Mouse (Mus musculus) liver, postnatal 0 days (tissue): ENCODE results near the gene Slc45a1. TPM values are rescaled to one million over a fixed set of nuclear protein-coding genes. Genes with fewer than 3 reads are reported as not detected.

Experiments used
- ATAC-seq: fragments of 200-750 bp; cut with Nextera tagmentation; 2 replicates; pipeline ENCODE4 v1.8.0; 2017; ENCODE audit warnings: mild to moderate bottlenecking, moderate library complexity
- DNase-seq: peaks from one replicate; pipeline ENCODE4 v3.0.0-alpha.2; 2016
- H3K27ac ChIP-seq: fragments of 300-500 bp; sonication (generic); 2 replicates; pipeline ENCODE4 v1.5.1; 2014; ENCODE audit warnings: antibody characterized with exemption, moderate library complexity, mild to moderate bottlenecking, low read depth
- H3K27me3 ChIP-seq: fragments of 300-500 bp; sonication (generic); 2 replicates; pipeline ENCODE4 v1.6.1; 2014; ENCODE audit warnings: low read length, control low read depth, mixed read lengths; ENCODE audit not compliant: insufficient read depth
- H3K36me3 ChIP-seq: fragments of 300-500 bp; sonication (generic); replicated peaks from 2 replicates; pipeline ENCODE4 v1.6.1; 2014; ENCODE audit warnings: mild to moderate bottlenecking, control low read depth, low read length, moderate library complexity, mixed read lengths; ENCODE audit not compliant: insufficient read depth
- H3K4me1 ChIP-seq: fragments of 300-500 bp; sonication (generic); 2 replicates; pipeline ENCODE4 v1.6.1; 2014; ENCODE audit warnings: antibody characterized with exemption, mild to moderate bottlenecking, control low read depth; ENCODE audit not compliant: insufficient read depth
- H3K4me2 ChIP-seq: fragments of 300-500 bp; sonication (generic); 2 replicates; pipeline ENCODE4 v1.6.1; 2014; ENCODE audit warnings: low read depth, mild to moderate bottlenecking, low read length, moderate library complexity, mixed read lengths
- H3K4me3 ChIP-seq: fragments of 300-500 bp; sonication (generic); 2 replicates; pipeline ENCODE4 v1.5.1; 2014; ENCODE audit warnings: low read depth, low read length
- H3K9ac ChIP-seq: fragments of 300-500 bp; sonication (generic); replicated peaks from 2 replicates; pipeline ENCODE4 v1.6.1; 2014; ENCODE audit warnings: mild to moderate bottlenecking, moderate library complexity
- H3K9me3 ChIP-seq: fragments of 300-500 bp; sonication (generic); 2 replicates; pipeline ENCODE4 v1.6.1; 2016; ENCODE audit warnings: mild to moderate bottlenecking, control low read depth, low read length, mixed read lengths
- CTCF ChIP-seq: sonication (generic); IDR thresholded peaks from 2 replicates; pipeline ENCODE4 v1.5.1; 2016; ENCODE audit warnings: antibody characterized with exemption, low read depth
- EP300 ChIP-seq: IDR thresholded peaks from 2 replicates; pipeline ENCODE4 v1.6.1; 2016; ENCODE audit warnings: antibody characterized with exemption, low read depth, mild to moderate bottlenecking
- WGBS: fragments of 180-500 bp; shearing (Covaris S2); extraction: QIAGEN DNeasy Blood & Tissue Kit; methylation state at CpG from one replicate; pipeline ENCODE4 v1.1.7; 2014; ENCODE audit not compliant: insufficient replicate concordance; 5-methylcytosine and 5-hydroxymethylcytosine counted together
- polyA plus RNA-seq: library from polyadenylated mRNA; unstranded; fragments of >200 nt; fragmentation: Nextera tagmentation; extraction: Ambion mirVana; gene quantifications from 2 replicates; pipeline ENCODE4 v1.2.1, GENCODE M21; 2015

Gene Slc45a1
- polyA plus RNA-seq, 1 experiment from 2014 or later: not detected

GRCm38 (mm10) chr4:150649327-150649726 lies 2.6 kb downstream of the Slc45a1 start:
- DNase-seq (no peak), ATAC-seq (peak; percentile 79)
- TF ChIP-seq CTCF: no peak
- TF ChIP-seq EP300: peak; percentile 89
- no peaks in the 10 kb centered on the region; the same call in 1 of the 2 replicates for H3K4me1 ChIP-seq
- H3K4me3 ChIP-seq: no peak overlapping the region
- H3K27me3 ChIP-seq: peaks cover 14% of the 10 kb centered on the region
- no peak overlapping the region for H3K27ac ChIP-seq
- no peaks in the 10 kb centered on the region for H3K36me3 ChIP-seq
- no peak overlapping the region for H3K9ac ChIP-seq
- H3K9me3 ChIP-seq: no peaks in the 10 kb centered on the region
- H3K4me2 ChIP-seq: no peak overlapping the region
- WGBS: 51% methylated on average over 5 of the region's 5 CpGs

- no peak for ATAC-seq
These were observed 7.7 kb downstream of the Slc45a1 start for GRCm38 (mm10) chr4:150644299-150644698.

GRCm38 (mm10) chr4:150636635-150637034 lies 15.3 kb downstream of the Slc45a1 start:
- peaks cover 3% of the 10 kb centered on the region; the same call in 1 of the 2 replicates for H3K4me1 ChIP-seq
- 84% methylated on average over 6 of the region's 6 CpGs for WGBS
- no peaks in the 10 kb centered on the region for H3K27me3 ChIP-seq
- H3K4me2 ChIP-seq: no peak overlapping the region
- H3K9ac ChIP-seq: no peak overlapping the region
- no peak overlapping the region for H3K27ac ChIP-seq
- DNase-seq (no peak), ATAC-seq (no peak)
- H3K4me3 ChIP-seq: no peak overlapping the region
- TF ChIP-seq CTCF (no peak), EP300 (no peak)
- no peaks in the 10 kb centered on the region for H3K9me3 ChIP-seq
- no peaks in the 10 kb centered on the region for H3K36me3 ChIP-seq

More at GRCm38 (mm10) chr4:150644299-150644698, 7.7 kb downstream of the Slc45a1 start:
- no peaks in the 10 kb centered on the region for H3K9me3 ChIP-seq
- no peak overlapping the region for H3K4me3 ChIP-seq
- no peaks in the 10 kb centered on the region for H3K36me3 ChIP-seq
- no peak for DNase-seq
- H3K27me3 ChIP-seq: no peaks in the 10 kb centered on the region
- WGBS: 85% methylated on average over 9 of the region's 9 CpGs
- TF ChIP-seq EP300 (no peak), CTCF (no peak)
- no peak overlapping the region for H3K4me2 ChIP-seq
- H3K4me1 ChIP-seq: peaks cover 3% of the 10 kb centered on the region; the same call in 1 of the 2 replicates
- no peak overlapping the region for H3K27ac ChIP-seq
- no peak overlapping the region for H3K9ac ChIP-seq

GRCm38 (mm10) chr4:150635568-150635967 lies 16.4 kb downstream of the Slc45a1 start:
- WGBS: 84% methylated on average over 10 of the region's 10 CpGs
- no peak overlapping the region for H3K4me2 ChIP-seq
- no peaks in the 10 kb centered on the region for H3K9me3 ChIP-seq
- H3K4me1 ChIP-seq: 0 out of 2 replicates have a peak, but pooled peaks cover 3% of the 10 kb centered on the region
- no peak for ATAC-seq
- H3K36me3 ChIP-seq: no peaks in the 10 kb centered on the region
- TF ChIP-seq EP300: no peak
- H3K9ac ChIP-seq: no peak overlapping the region
- H3K27ac ChIP-seq: no peak overlapping the region
- no peak for DNase-seq
- no peaks in the 10 kb centered on the region for H3K27me3 ChIP-seq
- H3K4me3 ChIP-seq: no peak overlapping the region

GRCm38 (mm10) chr4:150629266-150629665 lies 22.7 kb downstream of the Slc45a1 start:
- TF ChIP-seq CTCF (no peak), EP300 (no peak)
- no peak for ATAC-seq
- H3K4me2 ChIP-seq: no peak overlapping the region
- WGBS: 68% methylated on average over 11 of the region's 11 CpGs
- no peak overlapping the region for H3K27ac ChIP-seq
- no peak for DNase-seq
- H3K36me3 ChIP-seq: no peaks in the 10 kb centered on the region
- no peaks in the 10 kb centered on the region for H3K27me3 ChIP-seq
- no peak overlapping the region for H3K4me3 ChIP-seq
- H3K4me1 ChIP-seq: peaks cover 5% of the 10 kb centered on the region; the same call in 1 of the 2 replicates
- H3K9me3 ChIP-seq: no peaks in the 10 kb centered on the region
- H3K9ac ChIP-seq: no peak overlapping the region

- Histone ChIP-seq H3K4me1 (peaks cover 5% of the 10 kb centered on the region; the same call in 1 of the 2 replicates), H3K4me2 (no peak overlapping the region), H3K9me3 (no peaks in the 10 kb centered on the region), H3K4me3 (no peak overlapping the region), H3K27ac (no peak overlapping the region), H3K27me3 (no peaks in the 10 kb centered on the region), H3K9ac (no peak overlapping the region), H3K36me3 (peaks cover 5% of the 10 kb centered on the region; the same call in 1 of the 2 replicates)
- ATAC-seq (peak; percentile 63), DNase-seq (peak; percentile 85)
- peak; percentile 92 for TF ChIP-seq CTCF
- no peak for TF ChIP-seq EP300
- WGBS: 46% methylated on average over 6 of the region's 6 CpGs
These were observed 25.8 kb downstream of the Slc45a1 start for GRCm38 (mm10) chr4:150625951-150626732.
